Mouse (Mus musculus): ENCODE measurements at regions not wholly inside any gene's neighbourhood (a gene's known extent, or its start where the extent isn't known, plus 50 kb on each side); places are given as distances from the start of the nearest gene placed in this dataset.
"Not testable (repeated sequence)": the region's sequence is repeated elsewhere in the genome, so short reads cannot be mapped to it uniquely, and the experiment has no call there.

DNA sequence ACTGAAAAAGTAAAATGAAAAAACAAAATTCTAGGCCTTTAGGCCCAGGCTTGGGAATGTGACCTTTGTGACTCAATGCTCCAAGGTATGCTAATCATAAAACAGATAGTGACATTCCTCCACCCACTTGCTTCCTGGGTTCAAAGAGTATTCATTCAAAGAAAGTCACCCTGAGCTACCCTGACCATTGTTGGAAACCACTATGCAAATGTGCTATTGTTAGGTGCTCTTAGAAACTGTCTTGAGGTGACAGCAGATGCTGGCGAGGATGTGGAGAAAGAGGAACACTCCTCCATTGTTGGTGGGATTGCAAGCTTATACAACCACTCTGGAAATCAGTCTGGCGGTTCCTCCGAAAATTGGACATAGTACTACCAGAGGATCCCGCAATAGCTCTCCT is 1075.7 kb downstream of the Ankrd7 start:
- TF ChIP-seq CTCF, EP300 (IDR thresholded peaks at IDR 0.05; ENCODE audit: low read depth): not testable (repeated sequence)

All from liver, postnatal 0 days (tissue).